Mouse (Mus musculus): ENCODE results near the gene Nipal4. TPM values are rescaled to one million over a fixed set of nuclear protein-coding genes. Genes with fewer than 3 reads are reported as not detected.

The Nipal4 gene
- polyA plus RNA-seq, 1 experiment from 2014 or later, result 5.1 TPM

GRCm38 (mm10) chr11:46116510-46116909, 49.8 kb downstream of the Nipal4 start:
- WGBS, result 61% methylated on average over 2 of the region's 2 CpGs
- Histone ChIP-seq H3K9me3 (ENCODE audit: control insufficient read depth, low read depth, low read length) (no peaks in the 10 kb centered on the region), H3K27ac (ENCODE audit: low read length) (no peak overlapping the region), H3K36me3 (ENCODE audit: control insufficient read depth, insufficient read depth, low read length) (peaks cover 30% of the 10 kb centered on the region), H3K4me1 (ENCODE audit: control insufficient read depth, insufficient read depth, low read length) (peaks cover 8% of the 10 kb centered on the region; the same call in 1 of the 2 replicates), H3K4me2 (replicated peaks; ENCODE audit: low read depth, low read length) (no peak overlapping the region), H3K27me3 (ENCODE audit: control insufficient read depth, insufficient read depth, low read length) (no peaks in the 10 kb centered on the region), H3K4me3 (ENCODE audit: low read depth, low read length) (no peak overlapping the region), H3K9ac (replicated peaks; ENCODE audit: low read depth, low read length) (no peak overlapping the region)
- no peak; the same call in 1 of the 2 replicates for ATAC-seq (ENCODE audit: insufficient number of reproducible peaks, insufficient read depth, low FRiP score, low read depth)

GRCm38 (mm10) chr11:46115411-46116173, 50.7 kb downstream of the Nipal4 start:
- H3K27me3 ChIP-seq (ENCODE audit: control insufficient read depth, insufficient read depth, low read length), result no peaks in the 10 kb centered on the region
- H3K9me3 ChIP-seq (ENCODE audit: control insufficient read depth, low read depth, low read length), result no peaks in the 10 kb centered on the region
- no peak for ATAC-seq (ENCODE audit: insufficient number of reproducible peaks, insufficient read depth, low FRiP score, low read depth)
- H3K4me2 ChIP-seq (replicated peaks; ENCODE audit: low read depth, low read length), result no peak overlapping the region
- H3K27ac ChIP-seq (ENCODE audit: low read length), result no peak overlapping the region
- H3K9ac ChIP-seq (replicated peaks; ENCODE audit: low read depth, low read length), result no peak overlapping the region
- WGBS, result 69% methylated on average over 9 of the region's 9 CpGs
- no peak overlapping the region for H3K4me3 ChIP-seq (ENCODE audit: low read depth, low read length)
- H3K36me3 ChIP-seq (ENCODE audit: control insufficient read depth, insufficient read depth, low read length), result peaks cover 28% of the 10 kb centered on the region
- peaks cover 8% of the 10 kb centered on the region; the same call in 1 of the 2 replicates for H3K4me1 ChIP-seq (ENCODE audit: control insufficient read depth, insufficient read depth, low read length)

GRCm38 (mm10) chr11:46115011-46115410, 51.3 kb downstream of the Nipal4 start:
- H3K9me3 ChIP-seq (ENCODE audit: control insufficient read depth, low read depth, low read length), result no peaks in the 10 kb centered on the region
- H3K27me3 ChIP-seq (ENCODE audit: control insufficient read depth, insufficient read depth, low read length), result no peaks in the 10 kb centered on the region
- peaks cover 26% of the 10 kb centered on the region for H3K36me3 ChIP-seq (ENCODE audit: control insufficient read depth, insufficient read depth, low read length)
- H3K9ac ChIP-seq (replicated peaks; ENCODE audit: low read depth, low read length), result no peak overlapping the region
- ATAC-seq (ENCODE audit: insufficient number of reproducible peaks, insufficient read depth, low FRiP score, low read depth), result no peak
- H3K4me3 ChIP-seq (ENCODE audit: low read depth, low read length), result no peak overlapping the region
- no peak overlapping the region for H3K4me2 ChIP-seq (replicated peaks; ENCODE audit: low read depth, low read length)
- H3K4me1 ChIP-seq (ENCODE audit: control insufficient read depth, insufficient read depth, low read length), result peaks cover 8% of the 10 kb centered on the region; the same call in 1 of the 2 replicates
- no peak overlapping the region for H3K27ac ChIP-seq (ENCODE audit: low read length)
- 62% methylated on average over 4 of the region's 4 CpGs for WGBS

GRCm38 (mm10) chr11:46114221-46114620, 52.1 kb downstream of the Nipal4 start:
- Histone ChIP-seq H3K9me3 (ENCODE audit: control insufficient read depth, low read depth, low read length) (no peaks in the 10 kb centered on the region), H3K4me3 (ENCODE audit: low read depth, low read length) (no peak overlapping the region), H3K36me3 (ENCODE audit: control insufficient read depth, insufficient read depth, low read length) (peaks cover 24% of the 10 kb centered on the region), H3K9ac (replicated peaks; ENCODE audit: low read depth, low read length) (no peak overlapping the region), H3K4me2 (replicated peaks; ENCODE audit: low read depth, low read length) (no peak overlapping the region), H3K4me1 (ENCODE audit: control insufficient read depth, insufficient read depth, low read length) (peaks cover 8% of the 10 kb centered on the region; the same call in 1 of the 2 replicates), H3K27ac (ENCODE audit: low read length) (no peak overlapping the region), H3K27me3 (ENCODE audit: control insufficient read depth, insufficient read depth, low read length) (no peaks in the 10 kb centered on the region)
- no peak for ATAC-seq (ENCODE audit: insufficient number of reproducible peaks, insufficient read depth, low FRiP score, low read depth)
- 90% methylated on average over 7 of the region's 7 CpGs for WGBS

GRCm38 (mm10) chr11:46113211-46113610, 53.1 kb downstream of the Nipal4 start:
- Histone ChIP-seq H3K4me1 (ENCODE audit: control insufficient read depth, insufficient read depth, low read length) (peaks cover 8% of the 10 kb centered on the region; the same call in 1 of the 2 replicates), H3K4me3 (ENCODE audit: low read depth, low read length) (no peak overlapping the region), H3K36me3 (ENCODE audit: control insufficient read depth, insufficient read depth, low read length) (peaks cover 22% of the 10 kb centered on the region), H3K27me3 (ENCODE audit: control insufficient read depth, insufficient read depth, low read length) (no peaks in the 10 kb centered on the region), H3K9me3 (ENCODE audit: control insufficient read depth, low read depth, low read length) (no peaks in the 10 kb centered on the region), H3K9ac (replicated peaks; ENCODE audit: low read depth, low read length) (no peak overlapping the region), H3K27ac (ENCODE audit: low read length) (no peak overlapping the region), H3K4me2 (replicated peaks; ENCODE audit: low read depth, low read length) (no peak overlapping the region)
- 78% methylated on average over 3 of the region's 3 CpGs for WGBS
- ATAC-seq (ENCODE audit: insufficient number of reproducible peaks, insufficient read depth, low FRiP score, low read depth), result no peak

- Histone ChIP-seq H3K27me3 (ENCODE audit: control insufficient read depth, insufficient read depth, low read length) (no peaks in the 10 kb centered on the region), H3K4me3 (ENCODE audit: low read depth, low read length) (no peak overlapping the region), H3K9me3 (ENCODE audit: control insufficient read depth, low read depth, low read length) (no peaks in the 10 kb centered on the region), H3K27ac (ENCODE audit: low read length) (no peak overlapping the region), H3K4me2 (replicated peaks; ENCODE audit: low read depth, low read length) (no peak overlapping the region), H3K4me1 (ENCODE audit: control insufficient read depth, insufficient read depth, low read length) (peaks cover 8% of the 10 kb centered on the region; the same call in 1 of the 2 replicates), H3K9ac (replicated peaks; ENCODE audit: low read depth, low read length) (no peak overlapping the region), H3K36me3 (ENCODE audit: control insufficient read depth, insufficient read depth, low read length) (peaks cover 20% of the 10 kb centered on the region)
- WGBS, result 61% methylated on average over 1 of the region's 1 CpGs
- ATAC-seq (ENCODE audit: insufficient number of reproducible peaks, insufficient read depth, low FRiP score, low read depth), result no peak
Measured at GRCm38 (mm10) chr11:46110945-46111287, 55.4 kb downstream of the Nipal4 start.

- H3K4me1 ChIP-seq (ENCODE audit: control insufficient read depth, insufficient read depth, low read length), result peaks cover 4% of the 10 kb centered on the region; the same call in 1 of the 2 replicates
- no peak for ATAC-seq (ENCODE audit: insufficient number of reproducible peaks, insufficient read depth, low FRiP score, low read depth)
- no peak overlapping the region for H3K4me2 ChIP-seq (replicated peaks; ENCODE audit: low read depth, low read length)
- no peaks in the 10 kb centered on the region for H3K27me3 ChIP-seq (ENCODE audit: control insufficient read depth, insufficient read depth, low read length)
- no peak overlapping the region for H3K27ac ChIP-seq (ENCODE audit: low read length)
- 85% methylated on average over 8 of the region's 8 CpGs for WGBS
- H3K36me3 ChIP-seq (ENCODE audit: control insufficient read depth, insufficient read depth, low read length), result peaks cover 20% of the 10 kb centered on the region
- H3K9ac ChIP-seq (replicated peaks; ENCODE audit: low read depth, low read length), result no peak overlapping the region
- H3K4me3 ChIP-seq (ENCODE audit: low read depth, low read length), result no peak overlapping the region
- H3K9me3 ChIP-seq (ENCODE audit: control insufficient read depth, low read depth, low read length), result no peaks in the 10 kb centered on the region
Measured at GRCm38 (mm10) chr11:46110156-46110944, 56.0 kb downstream of the Nipal4 start.

GRCm38 (mm10) chr11:46109206-46109605, 57.1 kb downstream of the Nipal4 start:
- Histone ChIP-seq H3K4me3 (ENCODE audit: low read depth, low read length) (no peak overlapping the region), H3K9ac (replicated peaks; ENCODE audit: low read depth, low read length) (no peak overlapping the region), H3K4me2 (replicated peaks; ENCODE audit: low read depth, low read length) (no peak overlapping the region), H3K27ac (ENCODE audit: low read length) (no peak overlapping the region), H3K9me3 (ENCODE audit: control insufficient read depth, low read depth, low read length) (no peaks in the 10 kb centered on the region), H3K4me1 (ENCODE audit: control insufficient read depth, insufficient read depth, low read length) (no peaks in the 10 kb centered on the region), H3K36me3 (ENCODE audit: control insufficient read depth, insufficient read depth, low read length) (peaks cover 17% of the 10 kb centered on the region), H3K27me3 (ENCODE audit: control insufficient read depth, insufficient read depth, low read length) (no peaks in the 10 kb centered on the region)
- no peak for ATAC-seq (ENCODE audit: insufficient number of reproducible peaks, insufficient read depth, low FRiP score, low read depth)
- WGBS, result 91% methylated on average over 5 of the region's 5 CpGs

Measured in stomach, embryonic 14.5 days (tissue).